Mouse (Mus musculus): ENCODE measurements around the gene Col4a1. TPM values are rescaled to one million over a fixed set of nuclear protein-coding genes. Genes with fewer than 3 reads are reported as not detected.
A peak's percentile ranks its signal among the peaks of the same experiment; 100 is the strongest.

Gene Col4a1
- total RNA-seq, 2 experiments from 2014 or later: 250 to 364 TPM

- DNase-seq (ENCODE audit: low spot score in 2 of 2): no peak
Observed at GRCm38 (mm10) chr8:11333746-11334145, 21.1 kb upstream of the Col4a1 start.

GRCm38 (mm10) chr8:11331561-11331960 lies 18.9 kb upstream of the Col4a1 start:
- DNase-seq (ENCODE audit: low spot score in 2 of 2): no peak

- no peak for DNase-seq (ENCODE audit: low spot score in 2 of 2)
Observed at GRCm38 (mm10) chr8:11327722-11328417, 15.2 kb upstream of the Col4a1 start.

- DNase-seq (ENCODE audit: low spot score in 2 of 2): no peak
Observed at GRCm38 (mm10) chr8:11327298-11327697, 14.7 kb upstream of the Col4a1 start.

- DNase-seq (ENCODE audit: low spot score in 2 of 2): no peak
Observed at GRCm38 (mm10) chr8:11324801-11325395, 12.3 kb upstream of the Col4a1 start.

GRCm38 (mm10) chr8:11323681-11324080 lies 11.1 kb upstream of the Col4a1 start:
- DNase-seq (ENCODE audit: low spot score in 2 of 2): no peak

GRCm38 (mm10) chr8:11322724-11323585 lies 10.3 kb upstream of the Col4a1 start:
- DNase-seq (ENCODE audit: low spot score in 2 of 2): no peak

- DNase-seq (ENCODE audit: low spot score in 2 of 2): no peak
Observed at GRCm38 (mm10) chr8:11321841-11322240, 9.2 kb upstream of the Col4a1 start.

- no peak for DNase-seq (ENCODE audit: low spot score in 2 of 2)
Observed at GRCm38 (mm10) chr8:11319405-11319804, 6.8 kb upstream of the Col4a1 start.

GRCm38 (mm10) chr8:11316118-11316517 lies 3.5 kb upstream of the Col4a1 start:
- DNase-seq (ENCODE audit: low spot score in 2 of 2): no peak

GRCm38 (mm10) chr8:11315179-11315943 lies 2.7 kb upstream of the Col4a1 start:
- no peak for DNase-seq (ENCODE audit: low spot score in 2 of 2)

GRCm38 (mm10) chr8:11314613-11315012 lies 2.0 kb upstream of the Col4a1 start:
- DNase-seq (ENCODE audit: low spot score in 2 of 2): no peak

- peak; percentile 47 to 53 for DNase-seq (ENCODE audit: low spot score in 2 of 2)
Observed at GRCm38 (mm10) chr8:11313176-11314111, 818 bp upstream of the Col4a1 start.

- DNase-seq (ENCODE audit: low spot score in 2 of 2): peak; percentile 53 to 54
Observed at GRCm38 (mm10) chr8:11311681-11312348, 811 bp downstream of the Col4a1 start.

GRCm38 (mm10) chr8:11310049-11310448 lies 2.6 kb downstream of the Col4a1 start:
- DNase-seq (ENCODE audit: low spot score in 2 of 2): no peak

- DNase-seq (ENCODE audit: low spot score in 2 of 2): no peak
Observed at GRCm38 (mm10) chr8:11309226-11309625, 3.4 kb downstream of the Col4a1 start.

GRCm38 (mm10) chr8:11308570-11308998 lies 4.0 kb downstream of the Col4a1 start:
- DNase-seq (ENCODE audit: low spot score in 2 of 2): no peak

GRCm38 (mm10) chr8:11307451-11307850 lies 5.2 kb downstream of the Col4a1 start:
- DNase-seq (ENCODE audit: low spot score in 2 of 2): no peak

GRCm38 (mm10) chr8:11305539-11305938 lies 7.1 kb downstream of the Col4a1 start:
- no peak for DNase-seq (ENCODE audit: low spot score in 2 of 2)
